Mouse (Mus musculus) heart, adult 2 months (tissue): ENCODE measurements around the gene Gm49661. TPM values are rescaled to one million over a fixed set of nuclear protein-coding genes. Genes with fewer than 3 reads are reported as not detected.

ENCODE experiments used
- DNase-seq, 2 experiments: peaks; one replicate each; pipeline ENCODE4 v3.0.0; 2021
- H3K27ac ChIP-seq: fragments of 200-600 bp; 2 replicates; pipeline ENCODE4 v1.8.1; 2022
- H3K27me3 ChIP-seq: fragments of 200-500 bp; 2 replicates; pipeline ENCODE4 v1.6.1; 2012; ENCODE audit warnings: mild to moderate bottlenecking, low read length, inconsistent platforms, mixed read lengths; ENCODE audit not compliant: control insufficient read depth, insufficient read depth
- H3K36me3 ChIP-seq: fragments of 200-500 bp; 2 replicates; pipeline ENCODE4 v1.6.1; 2012; ENCODE audit warnings: low read length, inconsistent platforms; ENCODE audit not compliant: control insufficient read depth, insufficient read depth
- H3K4me1 ChIP-seq: fragments of 200-500 bp; 2 replicates; pipeline ENCODE4 v1.6.1; 2011; ENCODE audit warnings: low read length; ENCODE audit not compliant: control insufficient read depth, insufficient read depth
- H3K4me3 ChIP-seq: fragments of 200-600 bp; 2 replicates; pipeline ENCODE4 v1.8.1; 2022
- H3K79me2 ChIP-seq: fragments of 200-500 bp; replicated peaks from 2 replicates; pipeline ENCODE4 v1.6.1; 2012; ENCODE audit warnings: mild to moderate bottlenecking, inconsistent platforms, low read length, moderate library complexity, mixed read lengths; ENCODE audit not compliant: control insufficient read depth, insufficient read depth
- H3K9ac ChIP-seq: fragments of 200-500 bp; 2 replicates; pipeline ENCODE4 v1.6.1; 2012; ENCODE audit warnings: low read depth, mild to moderate bottlenecking, control low read depth, inconsistent platforms, low read length, mixed read lengths
- CTCF ChIP-seq: fragments of 200-600 bp; IDR thresholded peaks from 2 replicates; pipeline ENCODE4 v1.8.1; 2022; ENCODE audit warnings: antibody characterized with exemption, mild to moderate bottlenecking, moderate library complexity
- EP300 ChIP-seq: fragments of 200-500 bp; IDR thresholded peaks from 2 replicates; pipeline ENCODE4 v1.6.1; 2011; ENCODE audit warnings: low read depth, low read length, control low read depth; ENCODE audit not compliant: insufficient read depth
- POLR2A ChIP-seq: fragments of 200-500 bp; IDR thresholded peaks from 2 replicates; pipeline ENCODE4 v1.6.1; 2011; ENCODE audit warnings: mild to moderate bottlenecking, low read depth, low read length, control low read depth; ENCODE audit not compliant: insufficient read depth
- WGBS: fragments of 180-500 bp; shearing (Covaris S2); methylation state at CpG from one replicate; pipeline ENCODE4 v1.1.7; 2018; 5-methylcytosine and 5-hydroxymethylcytosine counted together
- intact Hi-C: fragments of 180-260 bp; cut with DNase I; formaldehyde crosslinking; loops from one replicate; pipeline ENCODE4 v1.15.1; 2025
- polyA plus RNA-seq: library from polyadenylated mRNA; depleted of rRNA; stranded (reverse); fragments of >200 nt; gene quantifications from 2 replicates; pipeline ENCODE4 v1.2.3, GENCODE M21; 2012
- total RNA-seq, 2 experiments: library from RNA; stranded (reverse); gene quantifications; 2 replicates each; pipeline ENCODE4 v1.2.3; 2021

Gene Gm49661
- total and polyA plus RNA-seq, 3 experiments, result 1.3 to 2.1 TPM; not detected in 1

DNA sequence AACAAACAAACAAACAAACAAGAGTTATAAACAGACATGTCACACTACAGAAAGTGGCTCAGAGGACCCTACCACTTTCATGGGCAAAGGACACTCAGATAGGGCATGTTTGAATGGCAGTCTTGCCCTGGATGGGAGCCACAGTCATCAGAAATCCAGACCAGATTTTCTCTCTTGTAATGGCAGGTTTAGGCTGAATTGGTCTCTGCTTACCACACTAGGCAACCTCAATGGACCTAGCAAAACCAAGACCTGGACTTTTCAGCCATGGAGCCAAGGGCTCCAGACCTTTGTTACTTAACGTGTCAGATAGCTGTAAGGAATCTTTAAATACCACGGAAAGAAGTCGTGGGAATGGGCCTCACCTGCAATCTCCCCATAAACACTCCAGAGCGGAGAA, 25.5 kb downstream of the Gm49661 start:
- 25% methylated on average over 4 of the region's 4 CpGs for WGBS
- intact Hi-C loops, result no loop called here
- no peak for DNase-seq
- no peak for TF ChIP-seq POLR2A
- no peak for TF ChIP-seq EP300
- no peak for TF ChIP-seq CTCF
- Histone ChIP-seq H3K79me2 (no peaks in the 10 kb centered on the region), H3K4me3 (no peak overlapping the region), H3K27ac (no peak overlapping the region), H3K4me1 (no peaks in the 10 kb centered on the region; the same call in 1 of the 2 replicates), H3K9ac (no peak overlapping the region), H3K36me3 (no peaks in the 10 kb centered on the region), H3K27me3 (peaks cover 8% of the 10 kb centered on the region)

DNA sequence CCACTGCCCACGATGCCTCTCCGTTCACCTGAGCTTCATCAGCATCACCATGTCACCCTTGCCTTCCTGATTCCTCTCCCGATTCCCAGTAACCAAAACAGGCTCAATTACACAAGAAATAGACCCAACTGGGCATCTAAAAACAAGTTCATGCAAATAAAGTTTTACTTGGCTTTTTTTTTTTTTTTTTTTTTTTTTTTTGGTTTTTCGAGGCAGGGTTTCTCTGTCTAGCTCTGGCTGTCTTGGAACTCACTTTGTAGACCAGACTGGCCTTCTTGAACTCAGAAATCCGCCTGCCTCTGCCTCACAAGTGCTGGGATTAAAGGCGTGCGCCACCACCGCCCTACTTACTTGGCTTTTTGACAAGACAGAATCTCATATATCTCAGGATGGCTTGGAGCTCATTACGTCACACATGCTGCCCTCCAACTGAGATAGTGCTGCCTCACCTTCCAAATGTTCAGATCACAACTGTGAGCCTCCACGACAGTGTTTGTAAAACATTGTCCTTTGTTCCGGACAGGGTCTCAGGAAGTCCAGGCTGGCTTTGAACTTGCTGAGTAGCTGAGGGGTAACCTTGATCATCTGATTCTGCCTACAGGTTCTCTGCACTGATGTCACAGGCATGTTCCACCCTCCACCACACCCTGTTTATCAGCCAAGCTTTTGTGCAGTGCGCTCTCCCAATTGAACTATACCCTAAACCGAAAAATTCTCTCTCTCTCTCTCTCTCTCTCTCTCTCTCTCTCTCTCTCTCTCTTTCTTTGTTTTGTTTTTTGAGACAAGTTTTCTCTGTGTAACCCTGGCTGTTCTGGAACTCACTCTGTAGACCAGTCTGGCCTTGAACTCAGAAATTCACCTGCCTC, 31.4 kb downstream of the Gm49661 start:
- intact Hi-C loops, result no loop called here
- TF ChIP-seq POLR2A, result no peak
- Histone ChIP-seq H3K27ac (no peak overlapping the region), H3K9ac (no peak overlapping the region), H3K4me3 (no peak overlapping the region), H3K27me3 (peaks cover 31% of the 10 kb centered on the region), H3K4me1 (no peaks in the 10 kb centered on the region), H3K36me3 (no peaks in the 10 kb centered on the region), H3K79me2 (no peaks in the 10 kb centered on the region)
- DNase-seq, result no peak
- WGBS, result 65% methylated on average over 13 of the region's 13 CpGs

DNA sequence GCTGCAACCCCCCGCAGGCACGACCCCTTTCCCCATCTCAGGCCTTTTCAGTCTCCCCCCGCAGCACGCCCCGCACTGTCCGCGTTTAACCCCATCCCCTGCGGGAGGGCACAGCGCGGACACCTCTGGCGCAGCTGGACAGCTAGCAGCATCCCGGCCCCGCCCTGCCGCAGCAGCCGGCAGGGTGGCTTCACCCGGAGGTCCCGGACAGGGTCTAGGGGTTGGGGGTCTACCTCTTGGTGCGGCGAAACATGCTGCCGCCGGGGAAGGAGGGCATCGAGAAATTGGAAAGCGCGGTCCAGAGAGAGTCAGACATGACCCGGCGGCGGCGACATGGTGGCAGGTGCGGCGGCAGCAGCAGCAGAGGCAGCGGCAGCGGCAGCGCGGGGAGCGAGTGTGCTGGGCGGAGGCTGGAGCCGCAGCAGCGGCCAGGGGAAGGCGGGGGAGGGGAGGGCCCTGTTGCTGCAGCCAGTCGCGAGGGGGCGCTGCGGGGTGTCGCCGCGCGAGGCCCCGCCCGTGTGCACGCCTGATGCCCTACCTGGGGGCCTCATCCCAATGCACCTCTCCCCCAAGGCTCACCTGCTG, 32.2 kb downstream of the Gm49661 start, which contains the start of gene Mast1:
Gene Mast1 (minus strand): TSS at position 398 of the 585 bp plus-strand sequence.
- Histone ChIP-seq H3K4me3 (no peak within 1 kb of the TSS), H3K27me3 (peaks cover 31% of the 10 kb centered on the region), H3K9ac (no peak within 1 kb of the TSS), H3K4me1 (no peaks in the 10 kb centered on the region), H3K27ac (no peak within 1 kb of the TSS), H3K79me2 (no peaks in the 10 kb centered on the region), H3K36me3 (no peaks in the 10 kb centered on the region)
- DNase-seq, result peak; percentile 48 to 66
- intact Hi-C loops, result no loop called here
- WGBS, result 2% methylated on average over 48 of the region's 50 CpGs
- no peak for TF ChIP-seq EP300
- TF ChIP-seq POLR2A, result no peak
- TF ChIP-seq CTCF, result peak; percentile 78

DNA sequence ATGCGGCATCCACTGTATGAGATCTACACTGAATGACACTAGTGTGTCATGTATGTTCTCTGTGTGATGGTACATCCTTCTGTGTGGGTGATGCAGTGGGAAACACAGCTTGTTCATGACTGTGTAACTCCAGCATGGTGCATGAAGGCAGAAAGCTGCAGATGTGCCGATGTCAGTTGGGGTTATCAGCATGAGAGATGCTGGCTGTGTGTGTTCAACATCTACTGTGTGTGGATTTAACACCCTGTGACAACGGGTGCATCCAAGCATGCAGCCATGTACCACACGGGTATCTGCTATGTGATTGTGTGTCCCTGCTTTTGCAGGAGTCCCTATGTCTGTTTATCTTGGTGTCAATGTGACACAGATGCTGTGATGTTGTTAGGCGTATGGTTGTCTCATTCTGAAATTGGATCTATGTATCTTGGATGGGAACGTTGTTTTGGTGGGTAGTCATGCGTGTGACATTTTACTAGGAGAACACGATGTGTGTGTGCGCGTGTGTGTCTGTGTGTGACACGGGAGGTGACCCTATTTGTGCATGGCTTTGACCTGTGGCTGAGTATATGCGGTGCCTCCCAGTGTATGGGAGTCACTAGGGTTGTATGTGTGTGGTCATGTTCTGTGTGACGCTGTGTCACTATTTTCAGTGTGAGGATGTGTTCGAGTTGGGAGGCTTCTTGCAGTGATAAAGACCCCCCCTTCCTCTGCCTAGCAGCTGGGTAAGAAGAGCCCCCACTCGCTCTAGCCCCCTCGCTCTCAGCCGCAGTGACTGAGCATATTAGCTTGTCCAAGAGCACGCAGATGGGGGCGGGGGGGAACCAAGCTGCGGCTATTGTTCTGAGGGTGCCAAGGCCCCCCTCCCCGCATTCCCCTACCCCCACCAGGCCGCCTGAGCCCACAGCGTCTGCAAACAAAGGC, 32.9 kb downstream of the Gm49661 start:
- DNase-seq, result no peak
- Histone ChIP-seq H3K9ac (no peak overlapping the region), H3K27ac (no peak overlapping the region), H3K27me3 (peaks cover 31% of the 10 kb centered on the region), H3K79me2 (no peaks in the 10 kb centered on the region), H3K4me3 (no peak overlapping the region), H3K36me3 (no peaks in the 10 kb centered on the region), H3K4me1 (no peaks in the 10 kb centered on the region)
- TF ChIP-seq CTCF (no peak), EP300 (no peak), POLR2A (no peak)
- intact Hi-C loops, result no loop called here
- WGBS, result 28% methylated on average over 23 of the region's 23 CpGs

DNA sequence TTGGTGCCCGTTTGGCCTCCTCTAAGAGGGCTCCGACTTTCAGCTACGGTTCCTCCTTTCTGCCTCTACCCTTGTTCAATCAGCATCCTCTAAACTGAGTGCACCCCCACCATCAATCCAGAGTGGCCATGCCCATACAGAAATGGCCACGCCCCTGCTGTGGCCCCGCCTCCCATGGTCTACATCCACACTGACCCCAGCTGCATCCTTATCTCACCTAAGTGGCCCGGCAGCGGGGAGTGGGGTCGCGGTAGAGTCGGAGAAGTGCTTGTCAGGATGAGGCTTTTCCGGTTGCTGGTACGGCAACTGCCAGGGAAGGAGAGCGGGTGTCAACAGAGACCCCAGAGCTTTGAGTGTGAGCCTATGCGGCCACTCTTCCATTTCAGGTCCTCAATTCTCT, 33.7 kb downstream of the Gm49661 start:
- no peak for DNase-seq
- WGBS, result 8% methylated on average over 14 of the region's 14 CpGs
- H3K36me3 ChIP-seq, result no peaks in the 10 kb centered on the region
- no peak for TF ChIP-seq CTCF
- TF ChIP-seq POLR2A, result no peak
- no peak for TF ChIP-seq EP300
- H3K4me1 ChIP-seq, result no peaks in the 10 kb centered on the region
- H3K4me3 ChIP-seq, result no peak overlapping the region
- peaks cover 31% of the 10 kb centered on the region for H3K27me3 ChIP-seq
- intact Hi-C loops, result no loop called here
- H3K27ac ChIP-seq, result no peak overlapping the region
- H3K79me2 ChIP-seq, result no peaks in the 10 kb centered on the region
- no peak overlapping the region for H3K9ac ChIP-seq
